Mouse (Mus musculus) yolk sac, embryonic 10.5 days (tissue): Measurements from ENCODE around the gene Med16.

ENCODE experiments used
- DNase-seq: peaks from one replicate; pipeline ENCODE4 v3.0.0-alpha.2; 2017; ENCODE audit warnings: low spot score

Med16 gene

DNA sequence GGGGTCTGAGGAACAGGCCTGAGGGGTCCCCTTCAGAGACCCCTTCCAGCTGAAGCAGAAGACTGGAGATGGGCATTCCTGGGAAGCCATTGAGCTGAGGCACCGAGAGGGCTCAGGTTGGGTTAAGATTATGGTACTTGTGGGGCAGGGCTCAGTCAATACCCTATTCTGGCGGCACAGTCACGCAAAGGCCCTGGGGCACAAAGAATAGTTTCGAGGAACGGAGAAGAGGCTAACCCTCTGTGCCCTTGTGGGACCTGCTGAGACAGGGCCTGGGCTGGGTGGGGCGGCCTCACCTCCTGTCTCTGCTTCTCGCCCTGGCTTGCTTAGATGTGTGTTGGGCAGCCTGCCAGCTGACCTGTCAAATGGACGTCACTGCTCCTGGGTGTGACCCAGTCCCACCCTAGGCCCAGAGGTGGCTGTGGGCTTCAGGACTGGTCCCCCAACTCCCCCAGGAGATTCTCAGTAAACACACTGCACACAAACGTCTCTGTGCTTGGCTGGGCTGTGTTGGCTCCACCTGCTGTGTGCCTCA, 24.5 kb upstream of the Med16 start:
- DNase-seq = no peak

DNA sequence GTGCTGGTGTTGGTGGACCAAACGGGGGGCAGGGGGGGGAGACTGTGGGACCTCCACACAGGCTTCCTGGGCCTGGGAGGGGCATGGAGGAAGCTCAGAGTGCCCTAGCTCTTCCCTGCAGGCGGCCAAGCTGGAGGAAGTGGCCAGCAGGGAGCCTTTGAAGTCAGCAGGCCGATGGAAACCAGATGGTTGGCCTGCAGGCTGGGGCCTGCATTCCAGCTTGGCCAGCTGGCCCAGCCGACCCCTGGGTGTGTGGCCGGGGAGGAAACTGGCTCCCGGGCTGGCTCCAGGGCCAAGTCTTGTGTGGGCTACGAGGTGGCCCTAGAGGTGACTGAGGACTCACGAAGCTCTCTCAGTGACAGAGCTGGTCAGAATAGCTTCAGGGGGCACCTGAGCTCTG, 24.0 kb upstream of the Med16 start:
- DNase-seq = peak; percentile 60

DNA sequence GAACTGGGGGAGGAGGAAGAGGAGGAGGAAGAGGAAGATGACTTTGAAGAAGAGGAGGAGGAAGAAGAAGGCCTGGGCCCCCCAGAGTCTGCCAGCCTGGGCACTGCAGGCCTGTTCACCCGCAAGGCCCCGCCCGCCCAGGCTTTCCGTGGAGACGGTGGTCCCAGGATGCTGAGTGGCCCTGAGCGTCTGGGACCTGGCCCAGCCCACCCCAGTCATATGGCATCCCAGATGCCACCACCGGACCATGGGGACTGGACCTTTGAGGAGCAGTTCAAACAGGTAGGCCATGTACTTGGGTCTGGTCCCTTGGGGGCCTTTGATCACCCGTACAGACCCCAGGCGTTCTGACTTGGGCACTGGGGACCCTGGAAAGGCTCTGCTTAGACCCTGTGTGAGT, 23.1 kb upstream of the Med16 start:
- no peak for DNase-seq

DNA sequence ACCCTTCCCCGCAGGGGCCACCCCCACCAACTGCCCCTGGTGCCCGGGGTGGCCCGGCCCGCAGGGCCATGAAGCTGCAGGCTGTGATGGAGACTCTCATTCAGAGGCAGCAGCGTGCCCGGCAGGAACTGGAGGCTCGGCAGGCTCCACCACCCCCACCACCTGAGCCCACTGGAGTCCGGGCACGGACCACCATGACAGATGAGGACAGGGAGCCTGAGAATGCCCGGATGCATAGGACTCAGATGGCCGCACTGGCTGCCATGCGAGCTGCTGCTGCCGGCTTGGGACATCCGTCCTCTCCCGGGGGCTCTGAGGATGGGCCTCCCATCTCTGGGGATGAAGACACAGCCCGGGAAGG, 22.1 kb upstream of the Med16 start:
- no peak for DNase-seq

DNA sequence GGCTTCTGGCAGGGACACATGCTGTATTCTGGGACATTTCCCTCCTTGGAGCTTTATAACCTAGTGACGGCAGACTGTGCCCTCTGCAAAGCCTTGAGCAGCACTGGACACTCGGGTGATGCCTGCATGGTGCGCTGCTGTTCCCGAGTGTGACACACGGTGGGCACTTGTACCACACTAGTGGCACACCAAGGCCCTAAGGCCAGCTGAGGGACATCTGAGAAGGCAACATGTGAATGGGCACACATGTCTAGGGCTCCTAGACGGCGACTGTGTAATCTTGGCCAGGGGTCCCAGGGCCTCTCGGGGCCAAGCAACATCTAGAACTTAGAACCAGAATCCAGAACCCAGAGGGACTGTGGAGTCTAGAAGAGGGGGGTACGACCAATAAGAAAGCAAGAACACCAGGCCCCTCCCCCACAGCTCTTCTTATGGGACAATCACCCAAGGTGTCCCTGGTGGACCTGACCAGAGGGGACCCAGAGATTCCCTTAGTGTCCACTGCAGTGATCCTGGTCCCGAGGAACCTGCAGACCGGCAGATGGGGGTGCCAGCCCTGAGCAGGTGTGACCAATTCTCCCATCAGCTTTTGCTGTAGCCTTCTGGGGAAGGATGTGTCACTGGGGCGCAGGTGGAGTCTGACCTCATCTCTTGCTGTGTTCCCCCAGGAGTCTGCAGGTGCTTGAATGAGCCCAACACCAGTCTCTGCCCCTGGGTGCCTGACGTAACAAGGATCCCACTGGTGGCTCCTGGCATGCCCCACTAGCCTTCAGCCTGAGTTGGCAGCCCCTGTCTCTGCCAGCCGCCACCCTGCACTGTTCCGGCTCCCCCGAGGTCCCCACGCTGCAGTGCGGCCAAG, 21.5 kb upstream of the Med16 start:
- no peak for DNase-seq

DNA sequence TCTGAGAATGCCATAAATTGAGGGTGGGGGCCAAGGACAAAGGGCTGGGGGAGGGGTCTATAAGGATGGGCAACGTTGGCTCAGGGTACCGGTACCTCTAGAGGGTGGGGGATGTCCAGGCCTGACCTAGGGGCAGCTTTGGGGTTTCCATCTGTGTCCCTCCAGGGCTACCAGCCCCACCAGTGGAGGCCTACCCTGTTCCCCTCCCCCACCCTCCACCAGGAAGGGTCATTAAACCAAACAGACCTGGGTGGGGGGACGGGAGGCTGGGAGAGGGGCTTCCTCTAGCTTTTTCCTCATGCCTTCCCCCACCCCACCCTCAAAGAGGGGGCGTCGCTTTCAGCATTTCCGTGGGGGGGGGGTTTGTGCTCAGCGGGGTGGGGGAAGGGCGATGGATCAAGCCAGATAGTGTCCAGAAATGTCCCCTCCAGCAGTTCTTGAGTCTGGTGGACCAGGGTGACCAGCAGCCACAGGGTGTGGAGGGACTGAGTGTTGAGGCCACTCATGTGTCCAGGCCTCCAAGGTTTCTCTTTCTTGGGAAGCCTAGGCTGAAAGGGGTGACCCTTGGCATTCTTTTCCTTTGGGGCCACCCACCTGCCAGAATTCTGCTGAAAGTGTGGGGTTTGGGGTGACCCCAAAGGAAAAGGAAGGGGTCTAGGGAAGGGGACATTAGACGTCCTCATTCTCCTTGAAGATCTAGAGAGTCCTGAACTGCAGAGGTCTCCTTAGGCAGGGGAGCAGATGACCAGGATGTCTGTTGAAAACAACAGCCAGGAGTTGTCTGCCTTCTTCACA, 20.4 kb upstream of the Med16 start:
- no peak for DNase-seq

DNA sequence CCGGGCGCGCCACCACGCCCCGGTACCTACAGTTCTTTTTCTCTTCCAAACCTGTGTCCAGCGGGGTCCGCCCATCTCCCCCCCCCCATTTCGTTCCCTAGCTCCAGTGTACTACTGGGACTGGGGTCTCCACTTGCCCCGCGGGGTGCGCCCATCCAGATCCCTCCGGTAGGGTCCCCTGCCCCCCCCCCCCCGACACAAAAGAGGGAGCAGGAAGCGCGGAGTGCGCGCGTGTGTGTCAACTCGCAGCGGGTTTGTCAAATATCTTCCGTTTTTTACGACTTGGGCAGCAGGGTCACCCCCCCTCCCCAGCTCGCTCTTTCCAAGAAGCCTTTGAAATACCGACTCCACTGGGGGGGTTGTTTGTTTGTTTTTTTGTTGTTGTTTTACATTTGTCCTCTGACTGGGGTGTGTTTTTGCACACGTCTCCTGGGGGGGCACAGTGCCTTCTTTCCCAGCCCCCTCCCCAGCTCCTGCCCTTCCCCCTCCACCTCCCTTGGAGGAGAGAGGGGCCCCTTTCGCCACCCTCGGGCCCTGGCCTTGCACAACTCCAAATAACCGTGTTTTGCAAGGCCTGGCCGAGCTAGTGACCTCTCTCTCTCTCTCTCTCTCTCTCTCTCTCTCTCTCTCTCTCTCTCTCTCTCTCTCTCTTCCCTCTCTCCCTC, 19.4 kb upstream of the Med16 start:
- peak; percentile 87 for DNase-seq

DNA sequence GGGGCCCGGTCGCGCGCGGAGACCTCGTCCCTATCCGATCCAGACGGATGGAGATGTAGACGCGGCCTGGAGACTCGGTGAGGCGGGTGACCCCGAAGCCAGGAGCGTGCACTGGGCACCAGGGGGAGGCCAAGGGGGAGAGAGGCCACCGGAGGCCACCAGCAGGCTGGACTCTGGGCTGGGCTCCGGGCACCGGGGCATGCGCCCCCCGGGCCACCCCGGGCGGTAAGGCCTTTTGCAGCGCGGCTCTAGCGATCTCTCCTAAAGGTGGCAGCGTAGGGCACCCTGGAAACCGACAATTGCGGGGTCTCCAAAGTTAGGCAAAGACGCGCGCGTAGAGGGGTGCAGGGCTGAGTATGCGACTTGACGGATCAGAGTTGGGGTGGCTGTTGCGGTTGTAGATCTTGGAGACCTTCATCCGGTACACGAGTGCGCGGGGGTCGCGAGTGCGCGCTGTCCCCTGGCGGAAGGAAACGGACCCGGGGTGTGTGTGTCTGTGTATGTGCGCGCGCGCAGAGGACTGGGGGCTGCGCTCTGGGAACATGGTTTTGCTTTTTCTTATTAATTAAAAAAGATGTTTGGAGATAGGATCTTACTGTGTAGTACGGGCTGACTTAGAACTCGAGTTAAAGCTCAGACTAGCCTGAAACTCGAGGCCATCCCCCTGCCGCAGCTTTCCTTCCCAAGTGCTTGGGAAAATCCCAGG, 18.8 kb upstream of the Med16 start:
- peak; percentile 69 for DNase-seq

DNA sequence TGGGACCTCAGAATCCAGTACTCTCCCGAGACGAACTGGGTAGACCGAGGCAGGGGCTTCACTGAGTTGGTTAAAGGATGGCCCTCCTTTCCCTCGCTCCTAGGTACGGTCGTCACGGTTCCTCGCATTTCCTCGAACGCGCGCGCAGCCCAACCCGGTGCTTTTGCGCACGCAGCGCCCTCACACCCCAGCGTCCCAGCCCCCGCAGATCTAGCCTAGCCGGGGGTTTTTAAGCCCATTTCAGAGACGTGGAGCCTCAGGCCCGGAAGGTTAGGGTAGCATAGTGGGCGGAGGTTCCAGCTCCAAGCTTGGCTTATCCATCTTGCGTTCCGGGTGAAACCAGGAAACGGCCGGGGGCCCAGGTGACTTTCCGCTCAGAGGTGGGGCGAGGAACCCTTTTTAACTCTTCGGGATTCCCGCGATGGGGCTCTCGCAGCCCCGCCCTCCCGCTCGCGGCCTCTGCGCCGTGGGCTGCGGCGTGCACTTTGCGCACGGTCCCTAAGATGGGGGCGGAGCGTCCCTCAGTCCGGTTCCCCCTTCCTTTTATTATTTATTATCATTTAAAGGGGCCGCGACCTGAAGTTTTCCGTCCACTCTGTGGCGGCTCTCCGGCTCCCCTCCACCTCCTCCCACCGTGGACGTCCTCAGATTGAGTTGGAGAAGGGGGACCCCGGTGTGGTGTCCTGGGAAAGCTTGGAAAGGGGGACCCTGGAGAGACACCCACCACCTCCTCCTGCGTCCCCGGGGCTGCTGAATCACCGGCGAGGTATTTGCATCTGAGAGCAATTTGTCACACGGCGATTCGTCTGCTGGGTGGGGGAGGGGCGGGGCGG, 18.0 kb upstream of the Med16 start, which contains the start of gene Arid3a:
Gene Arid3a, plus strand, starts transcription at position 553 of the 833 bp plus-strand sequence.
- peak; percentile 96 for DNase-seq

DNA sequence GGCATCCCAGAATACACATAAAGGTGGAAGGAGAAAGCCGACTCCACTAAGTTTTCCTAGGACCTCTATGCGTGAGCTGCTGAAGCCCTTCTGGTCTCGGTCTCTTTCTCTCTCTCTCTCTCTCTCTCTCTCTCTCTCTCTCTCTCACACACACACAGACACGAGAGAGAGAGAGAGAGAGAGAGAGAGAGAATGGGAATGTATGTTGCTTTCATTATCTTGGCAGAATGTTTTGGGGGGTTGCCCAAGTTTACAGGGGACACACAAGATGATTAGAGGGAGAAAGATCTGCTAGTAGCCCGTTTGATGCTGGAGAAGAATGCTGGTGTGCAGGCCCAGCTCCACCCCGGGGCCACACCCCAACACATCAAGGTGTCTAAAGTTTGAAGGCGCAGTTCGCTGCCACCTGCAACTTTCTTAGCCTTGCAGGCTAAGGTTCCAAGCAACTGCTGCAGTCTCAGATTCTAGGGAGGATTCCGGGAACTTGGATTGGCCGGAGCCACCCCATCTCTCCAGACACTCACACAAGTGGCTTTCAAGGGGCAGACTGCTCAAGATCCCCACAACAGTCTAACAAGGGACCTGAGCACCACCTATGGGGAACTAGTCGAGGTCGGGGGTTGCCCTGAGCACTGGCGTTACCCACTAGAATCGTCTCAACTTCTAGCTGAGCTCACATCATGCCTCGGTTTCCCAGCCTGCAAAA, 17.2 kb upstream of the Med16 start:
- DNase-seq = peak; percentile 41

DNA sequence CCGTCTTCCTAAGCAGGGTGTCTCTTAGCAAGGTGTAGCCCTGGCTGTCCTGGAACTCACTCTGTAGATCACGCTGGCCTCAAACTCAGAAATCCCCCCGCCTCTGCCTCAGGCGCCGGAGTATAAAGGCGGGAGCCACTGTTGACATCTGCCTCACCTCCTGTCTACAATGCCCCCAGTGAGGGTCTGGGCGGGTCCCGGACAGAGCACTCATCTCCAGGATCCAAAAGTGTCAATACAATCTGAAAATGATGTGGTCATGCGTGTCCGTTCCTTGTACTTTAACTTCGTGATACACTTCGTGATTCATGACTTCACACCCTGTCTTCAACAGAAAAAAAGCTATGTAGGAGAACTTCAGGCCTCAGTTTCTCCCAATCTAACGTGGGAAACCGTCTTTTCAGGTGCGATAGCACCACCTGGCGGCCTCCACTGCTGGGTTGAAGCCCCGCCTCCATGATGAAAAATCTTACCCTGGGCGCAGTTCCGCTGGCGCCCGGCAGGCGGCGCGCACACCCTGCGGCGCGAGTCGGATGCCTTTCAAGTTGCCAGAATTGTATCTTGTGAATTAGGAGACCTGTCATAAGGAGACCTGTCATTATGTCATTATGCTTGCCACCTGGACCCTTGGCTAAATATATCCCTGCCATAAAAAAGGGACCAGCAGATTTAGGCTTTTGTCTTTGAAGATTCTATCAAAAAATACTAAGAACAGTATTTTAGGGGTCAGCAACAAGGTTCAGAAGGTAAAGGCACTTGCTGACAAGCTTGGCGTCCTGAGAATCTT, 16.5 kb upstream of the Med16 start:
- DNase-seq = peak; percentile 85

DNA sequence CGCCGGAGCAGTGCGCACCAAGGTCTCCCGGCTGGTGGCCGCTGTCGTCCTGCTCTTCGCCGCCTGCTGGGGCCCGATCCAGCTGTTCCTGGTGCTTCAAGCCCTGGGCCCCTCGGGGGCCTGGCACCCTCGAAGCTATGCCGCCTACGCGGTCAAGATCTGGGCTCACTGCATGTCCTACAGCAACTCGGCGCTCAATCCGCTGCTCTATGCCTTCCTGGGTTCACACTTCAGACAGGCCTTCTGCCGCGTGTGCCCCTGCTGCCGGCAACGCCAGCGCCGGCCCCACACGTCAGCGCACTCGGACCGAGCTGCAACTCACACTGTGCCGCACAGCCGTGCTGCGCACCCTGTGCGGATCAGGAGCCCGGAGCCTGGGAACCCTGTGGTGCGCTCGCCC, 12.8 kb upstream of the Med16 start:
- no peak for DNase-seq

DNA sequence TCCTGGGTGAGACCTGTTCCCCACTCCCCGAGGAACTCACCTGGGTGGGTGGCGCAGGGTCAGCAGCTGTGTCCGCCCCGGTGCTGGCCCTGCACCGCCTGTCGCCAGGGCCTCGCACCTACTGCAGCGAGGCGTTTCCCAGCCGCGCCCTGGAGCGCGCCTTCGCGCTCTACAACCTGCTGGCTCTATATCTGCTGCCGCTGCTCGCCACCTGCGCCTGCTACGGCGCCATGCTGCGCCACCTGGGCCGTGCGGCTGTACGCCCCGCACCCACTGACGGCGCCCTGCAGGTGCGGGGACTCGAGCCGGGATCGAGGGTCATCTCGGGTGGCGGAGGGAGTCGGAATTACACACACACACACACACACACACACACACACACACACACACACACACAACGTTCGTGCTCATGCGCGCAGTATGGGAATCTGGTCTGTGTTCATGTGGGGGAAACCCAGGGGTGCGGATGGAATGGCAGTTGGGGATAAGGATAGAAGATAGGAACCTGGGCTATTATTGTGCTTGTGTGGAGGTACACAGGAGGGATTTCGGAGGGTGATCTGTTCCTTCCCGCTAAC, 12.3 kb upstream of the Med16 start, which contains the start of gene R3hdm4:
Gene R3hdm4, minus strand, starts transcription at position 251 of the 578 bp plus-strand sequence.
- no peak for DNase-seq

DNA sequence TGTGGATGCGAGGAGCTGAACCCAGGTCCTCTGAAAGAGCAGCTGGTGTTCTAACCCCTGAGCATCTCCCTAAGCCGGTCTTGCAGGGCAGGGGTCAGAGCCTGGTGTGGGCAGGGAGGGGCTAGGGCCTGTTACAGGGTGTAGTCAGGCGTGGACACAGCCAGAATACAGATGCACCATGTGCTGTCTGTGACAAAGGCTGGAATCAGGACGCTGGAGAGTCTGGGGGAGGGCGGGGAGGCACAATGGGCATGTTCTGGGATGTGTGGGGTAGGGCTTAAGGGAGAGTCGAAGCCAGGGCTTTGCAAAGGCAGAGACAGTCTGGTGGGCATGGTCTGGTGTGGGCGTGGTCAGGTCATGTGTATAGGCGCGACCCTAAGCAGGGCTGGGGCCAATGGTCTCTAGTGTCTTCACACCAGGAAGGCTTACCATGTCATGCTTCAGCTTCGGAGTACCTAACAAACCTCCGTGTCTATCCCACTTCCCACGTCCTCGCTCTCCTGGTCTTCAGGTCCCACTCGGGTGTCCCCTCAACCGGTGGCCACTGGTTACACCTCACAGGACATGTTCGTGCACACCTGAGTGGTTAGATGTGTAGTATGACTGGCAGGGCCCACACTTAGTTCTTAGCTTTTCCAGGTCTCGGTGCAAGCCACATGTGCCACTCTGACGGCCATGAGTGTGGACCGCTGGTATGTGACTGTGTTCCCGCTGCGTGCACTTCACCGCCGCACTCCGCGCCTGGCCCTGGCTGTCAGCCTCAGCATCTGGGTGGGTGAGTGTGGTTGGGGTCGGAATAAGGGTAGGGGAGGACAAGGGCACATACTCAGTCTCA, 11.6 kb upstream of the Med16 start:
- no peak for DNase-seq

DNA sequence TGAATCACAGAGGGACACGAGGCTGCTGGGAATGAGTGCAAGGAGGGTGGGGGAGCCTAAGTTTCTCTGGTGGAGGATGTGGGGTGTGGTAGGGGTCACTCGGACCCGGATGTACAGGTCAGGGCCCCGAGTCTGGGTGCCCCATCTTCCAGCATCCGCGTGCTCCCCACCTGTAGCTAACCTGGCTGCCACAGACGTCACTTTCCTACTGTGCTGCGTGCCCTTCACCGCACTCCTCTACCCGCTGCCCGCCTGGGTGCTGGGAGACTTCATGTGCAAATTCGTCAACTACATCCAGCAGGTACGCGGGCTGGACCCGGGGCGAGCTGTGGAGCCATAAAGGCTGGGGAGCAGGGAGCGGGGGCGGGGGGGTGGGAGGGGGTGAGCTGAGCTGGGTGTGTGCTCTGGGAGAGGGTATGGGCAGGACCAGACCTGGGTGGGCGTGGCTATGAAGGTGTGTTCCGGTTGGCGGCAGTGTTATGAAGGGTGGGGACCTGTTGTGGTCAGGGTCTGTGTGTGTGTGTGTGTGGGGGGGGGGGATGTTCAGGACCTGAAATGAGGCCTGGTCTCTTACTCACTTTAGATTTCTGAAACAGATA, 10.6 kb upstream of the Med16 start:
- DNase-seq = no peak

DNA sequence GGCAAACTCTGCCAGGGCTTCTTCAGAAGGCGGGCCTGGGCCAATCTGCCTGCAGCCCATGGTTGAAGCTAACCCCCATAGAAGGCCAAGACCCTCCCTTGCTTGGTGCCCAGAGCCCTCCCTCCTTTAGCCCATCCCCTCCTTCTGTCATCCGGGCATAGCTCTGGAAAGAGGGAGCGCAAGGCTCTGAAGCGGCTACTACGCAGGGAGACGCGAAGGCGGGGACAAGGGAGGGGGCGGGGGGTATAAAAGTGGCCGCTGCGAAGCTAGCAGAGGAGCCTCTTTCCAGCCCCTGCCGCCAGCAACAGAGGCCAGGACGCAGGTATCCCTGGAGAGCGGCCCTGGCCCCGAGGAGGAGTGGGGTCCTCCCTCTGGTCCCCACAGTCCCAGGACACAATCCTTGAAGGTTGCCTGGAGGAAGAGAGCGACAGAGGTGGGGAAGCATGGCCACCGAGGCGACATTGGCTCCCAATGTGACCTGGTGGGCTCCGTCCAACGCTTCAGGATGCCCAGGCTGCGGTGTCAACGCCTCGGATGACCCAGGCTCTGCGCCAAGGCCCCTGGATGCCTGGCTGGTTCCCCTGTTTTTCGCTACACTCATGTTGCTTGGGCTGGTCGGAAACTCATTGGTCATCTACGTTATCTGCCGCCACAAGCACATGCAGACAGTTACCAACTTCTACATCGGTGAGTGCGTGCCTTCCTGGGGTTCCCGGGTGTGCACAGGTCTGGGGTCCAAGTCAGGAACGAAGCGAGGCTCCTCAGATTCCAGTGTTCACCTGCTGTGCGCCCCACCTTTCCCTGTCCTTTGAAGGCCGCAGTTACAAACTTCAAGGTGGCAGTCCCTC, 9.7 kb upstream of the Med16 start:
- DNase-seq = no peak
